Mouse (Mus musculus): ENCODE measurements around the gene P2ry2.
A peak's percentile ranks its signal among the peaks of the same experiment; 100 is the strongest.

Gene P2ry2

DNA sequence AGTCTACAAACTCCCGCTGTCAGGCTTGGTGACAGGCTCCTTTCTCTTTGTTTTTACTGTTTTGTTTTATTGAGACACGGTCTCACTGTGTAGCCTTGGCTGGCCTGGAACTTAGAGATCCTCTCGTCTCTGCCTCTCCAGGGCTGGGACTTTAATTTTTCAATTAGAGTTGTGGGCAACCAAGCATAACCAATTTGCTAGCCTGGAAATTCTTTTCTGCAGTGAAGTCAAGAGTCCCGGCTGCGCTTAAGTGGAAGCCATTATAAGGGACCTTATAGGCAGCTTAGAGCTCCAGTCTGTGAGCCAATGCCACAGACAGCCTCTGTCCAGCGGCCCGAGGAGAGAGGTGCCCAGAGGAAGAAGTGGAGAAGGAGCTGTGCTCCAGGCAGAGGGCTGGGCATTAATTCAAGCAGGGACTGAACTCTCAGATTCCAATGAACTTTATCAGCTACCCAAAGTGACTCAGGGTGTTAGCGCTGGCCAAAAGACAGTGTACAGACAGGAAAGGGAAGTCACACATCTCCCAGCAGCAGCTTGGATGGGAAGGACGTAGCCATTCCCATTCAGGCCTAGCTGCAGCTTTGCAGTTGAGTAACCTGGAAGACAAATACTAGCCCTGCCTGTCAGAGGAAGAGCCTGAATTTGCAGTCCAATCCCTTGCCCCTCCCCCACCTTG is 21.9 kb downstream of the P2ry2 start:
- peak; percentile 65 to 76 for DNase-seq (ENCODE audit: inconsistent age in 2 of 2, low spot score in 1 of 2)

DNA sequence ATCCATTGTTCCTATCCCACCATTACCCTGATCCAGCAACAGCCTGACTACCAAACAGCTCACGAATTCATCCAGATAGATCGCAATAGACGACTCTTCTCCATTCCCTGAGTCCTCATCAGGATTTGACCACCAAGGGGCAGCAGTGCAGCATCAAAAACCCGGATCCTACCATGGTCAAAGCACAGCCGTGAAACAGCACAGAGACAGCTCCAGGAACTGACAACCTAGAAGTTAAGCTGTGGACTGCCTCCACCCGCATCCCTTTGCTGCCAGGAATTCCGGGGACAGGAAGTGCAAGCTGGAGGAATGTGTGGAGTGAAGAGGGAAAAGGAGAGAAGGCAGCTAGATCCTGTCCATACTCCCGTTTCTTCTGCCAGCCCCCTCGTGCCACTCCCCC is 24.6 kb downstream of the P2ry2 start:
- peak; percentile 79 to 90 for DNase-seq (ENCODE audit: inconsistent age in 2 of 2, low spot score in 1 of 2)

DNA sequence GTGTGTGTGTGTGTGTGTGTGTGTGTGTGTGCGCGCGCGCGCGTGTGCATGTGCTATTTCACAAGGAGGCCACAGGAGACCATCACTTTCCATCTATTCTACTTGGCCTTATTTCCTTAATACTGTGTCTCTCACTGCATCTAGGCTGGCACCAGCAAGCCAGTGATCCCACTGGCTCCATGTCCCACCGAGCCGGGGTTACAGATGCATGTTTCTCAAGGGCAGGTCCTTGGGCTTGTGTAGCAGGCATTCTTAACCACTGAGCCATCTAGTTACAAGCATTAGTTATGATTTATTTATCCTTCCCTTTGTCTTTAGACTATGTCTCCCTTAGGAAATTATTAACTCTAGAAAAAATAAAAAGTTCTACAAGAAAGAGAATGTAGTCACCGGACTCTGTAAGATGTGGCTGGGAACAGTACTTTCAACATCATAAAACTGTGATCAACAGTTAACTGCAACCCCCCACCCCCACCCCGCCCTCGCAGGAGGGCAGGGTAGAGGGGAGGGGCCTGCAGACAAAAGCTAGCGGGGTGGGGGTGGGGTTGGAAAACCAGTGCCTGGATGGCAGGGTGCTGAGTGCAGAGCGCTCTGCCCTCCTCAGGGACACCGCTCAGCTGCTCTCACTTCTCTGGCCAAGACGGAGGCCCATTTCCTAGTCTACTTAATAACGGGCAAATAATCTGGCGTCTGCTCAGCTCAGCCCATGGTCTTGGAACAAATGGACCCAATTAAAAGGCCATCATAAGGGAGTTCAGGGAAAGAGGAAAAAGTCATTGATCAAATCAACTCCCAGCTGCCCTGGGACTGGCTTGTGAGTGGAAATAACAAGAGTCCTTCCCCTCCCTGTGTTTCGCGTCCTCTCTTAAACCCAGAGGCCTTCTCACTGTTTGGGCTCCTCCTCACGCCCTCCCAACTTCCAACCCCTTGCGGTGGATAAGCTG is 27.9 kb downstream of the P2ry2 start:
- DNase-seq (ENCODE audit: inconsistent age in 2 of 2, low spot score in 1 of 2) = peak; percentile 58 to 79

DNA sequence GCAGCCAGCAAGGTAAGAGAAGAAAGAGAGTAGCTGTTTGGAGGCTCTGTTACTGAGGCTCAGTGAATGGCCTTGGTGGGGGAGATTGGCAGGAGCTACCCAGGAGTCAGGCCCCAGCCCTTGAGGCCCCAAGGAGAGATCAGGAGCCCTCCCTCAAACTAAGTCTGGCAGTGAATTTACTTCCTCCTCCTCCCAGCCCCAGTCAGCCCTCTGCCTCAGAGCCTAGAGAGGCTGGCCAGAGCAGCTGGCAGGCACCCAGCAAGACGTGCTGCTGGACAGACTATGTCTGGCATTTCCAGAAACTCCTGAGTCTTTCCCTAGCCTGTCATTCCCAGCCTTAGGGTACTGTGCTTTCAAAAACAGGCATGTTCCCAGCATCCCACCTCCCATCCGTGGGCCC is 33.5 kb downstream of the P2ry2 start:
- peak; percentile 60 to 82 for DNase-seq (ENCODE audit: inconsistent age in 2 of 2, low spot score in 1 of 2)

DNA sequence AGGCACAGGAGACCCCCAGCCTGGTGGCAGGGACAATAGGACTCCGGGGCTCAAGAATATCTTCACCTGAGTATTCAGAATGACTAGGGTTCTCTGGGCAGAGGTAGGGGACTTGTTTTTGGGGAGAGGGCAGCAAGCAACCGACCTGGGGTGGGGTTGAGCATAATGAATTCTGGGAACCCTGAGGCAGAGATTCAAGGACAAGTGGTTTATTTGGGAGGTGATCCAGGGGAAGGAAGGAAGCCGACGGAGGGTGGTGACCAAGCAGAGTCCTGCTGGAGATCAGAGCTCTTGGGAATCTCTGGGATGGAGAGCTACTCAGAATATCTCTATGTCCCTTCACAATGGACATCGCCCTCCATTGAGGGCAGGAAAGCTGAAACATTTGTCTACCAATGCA is 34.5 kb downstream of the P2ry2 start:
- DNase-seq (ENCODE audit: inconsistent age in 2 of 2, low spot score in 1 of 2) = no peak

DNA sequence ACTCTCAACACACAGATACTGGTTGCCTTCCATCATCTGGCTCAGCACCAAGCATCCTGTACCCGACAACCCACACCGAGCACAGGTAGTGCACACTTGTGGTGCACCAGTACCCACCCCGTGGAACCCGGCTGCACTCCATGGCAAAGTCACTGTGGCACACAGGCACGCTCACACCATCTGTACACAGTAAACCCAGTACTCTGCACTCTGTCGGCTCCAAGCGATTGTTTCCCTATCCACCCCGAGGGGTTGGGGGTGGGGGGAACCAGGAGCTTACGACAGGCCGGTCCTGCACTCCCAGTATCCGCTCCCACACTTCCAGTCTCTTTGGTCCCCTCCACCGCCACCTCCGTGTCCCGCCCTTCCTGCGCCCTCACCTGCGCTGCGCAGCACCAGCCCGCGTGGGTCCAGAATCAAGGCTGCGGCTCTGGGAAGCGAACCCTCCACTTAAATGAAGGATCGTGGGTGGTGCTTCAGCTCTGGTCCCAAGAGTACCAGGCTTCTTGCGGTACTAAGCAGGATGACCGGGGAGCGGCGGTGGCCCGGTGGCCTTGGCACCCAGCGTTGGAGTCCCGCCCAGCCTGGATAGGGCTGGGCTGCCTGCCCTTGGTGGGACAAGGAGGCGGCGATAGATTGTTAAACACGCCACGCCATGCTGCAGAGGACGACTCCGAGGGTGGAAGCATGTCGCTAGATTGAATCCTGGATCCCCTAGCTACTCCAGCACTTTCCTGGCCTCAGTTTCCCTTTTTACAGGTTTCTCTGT is 38.3 kb downstream of the P2ry2 start, which contains the start of gene P2ry6:
P2ry6 (minus strand) TSS at position 515 of the 769 bp plus-strand sequence.
- DNase-seq (ENCODE audit: inconsistent age in 2 of 2, low spot score in 1 of 2) = peak; percentile 79 to 91

DNA sequence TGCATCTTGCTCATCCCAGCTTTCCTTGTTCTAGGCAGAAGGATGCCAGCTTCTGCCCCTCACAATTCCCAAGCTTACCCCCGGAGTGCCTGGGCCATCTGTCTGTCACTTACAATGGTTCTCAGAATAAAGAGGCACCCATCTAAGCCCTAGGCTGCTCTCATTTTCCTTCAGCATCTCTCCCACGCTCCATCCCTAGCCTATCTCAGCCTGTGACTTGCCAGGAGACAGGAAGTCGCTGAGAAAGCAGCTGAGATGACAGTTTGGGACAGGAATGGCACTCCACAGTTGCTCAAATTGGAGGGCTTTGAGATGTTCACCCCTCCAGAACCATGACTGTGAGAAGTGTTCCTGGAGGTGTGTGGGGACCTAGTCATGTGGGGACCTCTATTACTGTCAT is 39.8 kb downstream of the P2ry2 start:
- DNase-seq (ENCODE audit: inconsistent age in 2 of 2, low spot score in 1 of 2) = no peak

DNA sequence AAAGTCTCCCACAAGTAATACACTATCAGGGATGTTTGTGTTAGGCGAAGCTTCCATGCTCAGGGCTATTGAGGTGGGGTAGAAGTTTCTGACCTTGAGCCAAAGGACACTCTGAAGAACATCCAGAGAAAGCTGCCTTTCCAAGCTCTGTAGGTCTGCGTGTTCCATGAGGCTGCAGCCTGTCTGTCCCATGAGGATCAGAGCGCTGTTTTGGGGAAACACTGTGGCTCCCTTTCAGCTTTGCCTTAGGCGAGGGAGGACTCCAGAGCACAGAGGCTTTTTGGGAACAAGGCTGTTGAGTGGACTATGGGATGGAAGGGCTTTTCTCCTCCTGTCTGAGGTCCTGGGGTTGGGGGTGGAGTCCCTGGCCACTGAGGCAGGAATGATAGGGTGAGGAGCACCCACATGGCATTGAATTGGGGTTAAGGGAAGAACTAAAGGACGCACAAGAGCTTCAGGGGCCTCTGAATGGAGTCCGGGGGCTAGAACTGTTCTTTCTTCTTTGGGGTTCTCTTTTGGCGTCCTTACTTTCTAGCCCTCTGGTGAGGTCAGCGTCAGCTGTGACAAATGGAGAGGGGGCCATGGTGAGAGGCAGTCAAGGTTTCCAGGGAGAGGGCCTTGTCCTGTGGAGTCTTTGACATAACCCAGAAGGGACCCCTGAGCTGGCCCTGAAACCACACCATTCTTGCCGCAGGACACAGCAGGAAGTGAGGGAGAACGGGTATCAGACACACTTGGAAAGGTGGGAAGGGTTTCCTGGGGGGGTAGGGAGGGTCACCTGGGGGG is 43.6 kb downstream of the P2ry2 start:
- DNase-seq (ENCODE audit: inconsistent age in 2 of 2, low spot score in 1 of 2) = no peak

DNA sequence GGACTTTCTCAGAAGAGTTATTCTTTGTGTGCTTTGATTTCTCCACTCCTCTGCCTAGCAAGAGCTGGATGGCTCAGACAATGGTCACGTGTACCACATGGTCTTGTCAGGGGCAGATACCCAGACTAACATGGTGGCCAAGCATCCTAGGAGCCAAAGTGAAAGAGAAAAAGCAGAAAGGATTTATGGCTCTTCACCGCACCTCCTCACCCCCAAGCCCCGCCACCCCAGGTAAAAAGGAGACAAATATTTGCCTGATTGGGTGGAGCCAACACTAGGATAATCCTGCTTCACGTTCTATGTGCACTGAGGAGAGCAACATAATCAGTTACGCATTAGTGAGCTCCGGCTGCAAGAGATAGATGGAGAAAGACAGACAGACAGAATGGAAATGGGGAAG is 44.3 kb downstream of the P2ry2 start:
- DNase-seq (ENCODE audit: inconsistent age in 2 of 2, low spot score in 1 of 2) = no peak

DNA sequence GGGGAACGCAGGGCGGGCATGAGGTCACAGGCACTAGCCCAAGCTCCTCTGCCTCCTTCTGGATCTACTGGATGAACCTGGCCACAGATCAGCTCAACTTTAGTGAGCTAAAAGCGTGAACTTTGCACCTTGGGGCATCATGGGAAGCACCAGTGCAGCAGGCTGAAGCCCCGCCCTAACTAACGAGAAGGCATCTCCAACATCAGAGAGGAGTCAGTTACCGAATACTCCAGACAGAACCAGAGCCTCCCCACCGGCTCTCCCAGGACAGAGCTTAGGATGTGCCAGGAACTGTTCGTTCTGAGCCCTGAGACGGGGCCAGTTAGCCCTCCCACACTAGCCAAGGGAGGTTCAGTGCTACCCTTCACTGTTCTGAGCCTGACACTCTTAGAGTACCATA is 44.8 kb downstream of the P2ry2 start:
- DNase-seq (ENCODE audit: inconsistent age in 2 of 2, low spot score in 1 of 2) = no peak

DNA sequence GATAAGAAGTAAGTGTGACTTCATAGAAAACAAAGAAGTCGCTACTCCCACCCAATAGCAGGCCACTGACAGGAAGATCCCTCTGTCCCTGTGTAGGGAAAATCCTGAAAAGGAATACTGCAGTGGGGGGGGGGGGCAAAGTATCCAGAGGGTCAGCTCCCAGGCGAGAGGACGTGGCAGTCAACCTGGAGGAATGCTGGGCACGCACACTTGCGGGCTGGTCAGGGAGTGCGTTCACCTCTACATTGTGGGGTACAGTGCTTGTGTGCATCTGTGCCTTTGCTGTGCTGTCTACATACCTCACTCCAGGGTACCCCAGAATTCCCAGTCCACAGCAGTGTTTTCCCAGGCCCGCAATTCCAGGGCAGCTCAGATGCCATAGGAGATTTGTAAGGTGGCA is 46.7 kb downstream of the P2ry2 start:
- DNase-seq (ENCODE audit: inconsistent age in 2 of 2, low spot score in 1 of 2) = no peak

DNA sequence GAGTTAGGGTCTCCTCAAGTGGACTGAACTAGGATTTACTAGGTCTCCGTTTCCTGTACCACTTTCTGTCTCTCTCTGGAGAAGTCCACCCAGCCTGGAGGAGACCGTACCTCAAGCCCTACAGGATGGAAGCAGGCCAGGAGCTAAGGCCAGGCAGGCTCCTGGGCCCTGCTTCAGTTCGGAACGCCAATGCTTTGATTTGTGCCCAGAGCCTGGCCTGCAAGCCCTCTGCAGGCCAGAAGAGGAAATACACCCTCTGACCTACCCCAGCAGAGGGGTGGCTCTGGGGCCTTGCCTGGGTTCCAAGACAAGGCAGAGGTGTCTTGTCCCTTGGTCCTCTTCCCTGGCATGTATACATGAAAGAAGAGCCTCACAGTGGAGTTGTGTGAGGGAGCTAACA is 47.6 kb downstream of the P2ry2 start:
- peak; percentile 33 to 65 for DNase-seq (ENCODE audit: inconsistent age in 2 of 2, low spot score in 1 of 2)

DNA sequence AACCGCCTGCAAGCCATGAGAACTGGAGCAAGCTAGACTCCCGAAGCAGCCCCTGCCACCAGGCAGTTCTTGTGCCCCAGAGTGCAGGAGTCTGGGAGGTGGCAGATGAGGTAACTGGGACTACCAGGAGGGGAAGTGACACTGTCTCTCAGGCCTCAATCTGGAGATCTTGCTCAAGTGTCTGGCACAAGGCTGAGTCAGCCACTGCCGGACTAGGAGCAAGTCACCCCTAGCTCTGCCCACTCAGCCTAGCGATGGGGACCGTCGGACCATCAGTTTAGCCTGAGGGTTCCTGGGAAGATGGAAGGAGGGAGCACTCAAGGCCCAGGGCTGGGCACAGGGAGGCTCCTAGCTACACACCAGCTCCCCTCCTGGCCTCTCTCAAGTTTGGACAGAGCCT is 48.4 kb downstream of the P2ry2 start:
- peak; percentile 46 to 60 for DNase-seq (ENCODE audit: inconsistent age in 2 of 2, low spot score in 1 of 2)

DNA sequence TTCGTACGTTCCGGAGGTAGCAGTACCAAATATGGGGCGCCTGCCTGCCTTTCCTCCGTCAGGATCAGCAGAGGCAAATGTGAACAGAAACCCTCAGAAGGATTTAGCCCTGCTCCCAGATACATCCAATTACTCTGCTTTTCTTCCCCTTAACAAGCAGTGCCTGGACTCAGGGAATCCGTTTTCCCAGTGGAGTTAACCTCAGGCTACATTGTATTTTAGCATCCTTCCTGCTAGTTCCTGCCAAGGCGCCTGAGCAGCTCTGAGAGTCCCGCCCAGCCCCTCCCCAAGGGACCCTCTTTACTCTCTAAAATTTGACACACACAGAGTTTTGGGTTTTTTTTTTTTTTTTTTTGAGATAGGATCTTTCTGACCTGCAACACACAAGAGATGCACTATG is 49.3 kb downstream of the P2ry2 start:
- DNase-seq (ENCODE audit: inconsistent age in 2 of 2, low spot score in 1 of 2) = no peak

DNA sequence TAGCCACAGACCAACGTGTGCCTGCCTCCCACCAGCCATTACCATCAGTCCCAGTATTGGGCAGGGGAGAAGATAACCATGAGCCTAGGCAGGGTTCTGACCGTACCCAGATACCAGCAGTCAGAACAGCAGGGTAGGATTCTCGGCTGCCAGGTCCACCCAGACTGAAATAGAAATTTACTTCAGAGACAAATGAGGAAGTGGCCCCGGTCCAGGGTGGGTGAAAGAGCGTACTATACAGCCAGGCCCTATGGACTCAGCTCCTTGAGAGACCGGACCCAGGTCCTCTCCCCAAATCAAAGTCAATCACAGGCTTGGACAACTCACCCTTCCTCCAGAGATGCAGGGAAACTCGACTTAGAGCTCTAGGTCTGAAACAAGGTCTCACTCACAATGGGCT is 51.5 kb downstream of the P2ry2 start:
- no peak for DNase-seq (ENCODE audit: inconsistent age in 2 of 2, low spot score in 1 of 2)

DNA sequence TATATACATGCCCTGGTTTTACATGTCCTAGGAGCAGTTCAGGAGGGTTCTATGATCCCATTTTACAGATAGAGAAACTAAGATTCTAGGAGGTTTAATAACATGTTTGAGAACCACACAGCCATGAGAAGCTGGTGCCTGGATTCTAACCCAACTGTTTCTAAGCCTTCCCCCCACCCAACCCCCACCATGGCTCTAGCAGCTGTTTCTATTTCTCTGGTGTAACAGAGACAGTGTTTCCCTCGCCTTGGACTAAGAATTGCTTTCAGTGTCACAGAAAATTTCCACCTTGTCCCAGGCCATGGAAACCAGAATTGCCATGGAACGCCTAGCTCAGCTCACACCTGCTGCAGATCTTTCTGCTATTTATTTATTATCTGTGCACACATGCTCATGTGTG is 52.2 kb downstream of the P2ry2 start:
- no peak for DNase-seq (ENCODE audit: inconsistent age in 2 of 2, low spot score in 1 of 2)

DNA sequence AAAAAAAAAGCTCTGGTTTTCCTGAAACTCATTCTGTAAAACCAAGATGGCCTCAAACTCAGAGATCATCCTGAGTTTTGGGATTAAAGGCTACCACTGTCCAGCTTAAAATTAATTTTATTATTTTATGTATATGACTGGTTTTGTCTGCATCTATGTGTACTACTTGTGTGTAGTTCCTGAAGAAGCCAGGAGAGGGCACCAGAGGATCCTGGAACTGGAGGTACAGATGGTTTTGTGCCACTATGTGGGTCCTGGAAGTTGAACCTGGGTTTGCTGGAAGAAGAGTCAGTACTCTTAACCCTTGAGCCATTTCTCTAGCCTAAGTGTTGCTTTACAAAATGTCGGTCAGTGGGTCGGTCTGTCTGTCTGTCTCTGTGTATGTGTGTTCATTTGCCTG is 54.2 kb downstream of the P2ry2 start:
- no peak for DNase-seq (ENCODE audit: inconsistent age in 2 of 2, low spot score in 1 of 2)

DNA sequence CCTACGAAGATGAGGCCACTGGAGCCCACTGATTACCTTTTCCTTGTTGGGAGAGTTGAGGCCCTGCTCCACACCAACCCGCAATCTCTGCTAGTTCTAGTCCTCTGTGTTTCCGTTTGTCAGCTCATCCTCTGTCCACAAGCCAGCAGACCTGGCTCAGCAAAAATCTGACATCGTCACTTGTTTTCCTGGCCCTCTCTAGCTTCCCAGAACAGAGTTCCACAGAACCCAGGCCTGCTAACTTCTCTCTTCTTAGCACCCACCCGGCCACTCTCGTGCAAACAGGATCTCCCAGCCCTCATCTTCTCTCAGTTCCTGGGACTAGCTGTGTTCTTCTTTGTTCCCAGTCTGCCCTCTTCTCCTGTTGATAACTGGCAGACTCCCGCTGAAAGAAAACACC is 60.0 kb downstream of the P2ry2 start:
- DNase-seq (ENCODE audit: inconsistent age in 2 of 2, low spot score in 1 of 2) = no peak

DNA sequence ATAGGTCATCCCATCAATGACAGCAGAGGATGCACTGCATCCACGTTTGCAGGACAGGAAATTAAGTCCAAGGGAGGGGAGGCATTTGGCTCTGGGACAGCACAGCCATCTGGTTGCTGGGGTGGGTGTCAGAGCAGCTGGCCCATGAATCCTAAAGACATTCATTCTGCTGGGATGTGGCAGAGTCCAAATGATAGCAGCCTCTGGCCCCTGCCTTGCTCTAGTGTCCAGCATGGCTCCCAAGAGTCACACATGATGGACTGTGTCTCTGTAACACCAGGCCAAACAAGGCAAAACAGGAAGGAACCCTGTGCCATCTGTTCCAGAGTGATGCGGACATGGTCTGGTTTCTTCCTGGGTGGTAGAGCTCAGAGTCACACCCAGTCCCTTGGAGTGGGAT is 60.8 kb downstream of the P2ry2 start:
- no peak for DNase-seq (ENCODE audit: inconsistent age in 2 of 2, low spot score in 1 of 2)

DNA sequence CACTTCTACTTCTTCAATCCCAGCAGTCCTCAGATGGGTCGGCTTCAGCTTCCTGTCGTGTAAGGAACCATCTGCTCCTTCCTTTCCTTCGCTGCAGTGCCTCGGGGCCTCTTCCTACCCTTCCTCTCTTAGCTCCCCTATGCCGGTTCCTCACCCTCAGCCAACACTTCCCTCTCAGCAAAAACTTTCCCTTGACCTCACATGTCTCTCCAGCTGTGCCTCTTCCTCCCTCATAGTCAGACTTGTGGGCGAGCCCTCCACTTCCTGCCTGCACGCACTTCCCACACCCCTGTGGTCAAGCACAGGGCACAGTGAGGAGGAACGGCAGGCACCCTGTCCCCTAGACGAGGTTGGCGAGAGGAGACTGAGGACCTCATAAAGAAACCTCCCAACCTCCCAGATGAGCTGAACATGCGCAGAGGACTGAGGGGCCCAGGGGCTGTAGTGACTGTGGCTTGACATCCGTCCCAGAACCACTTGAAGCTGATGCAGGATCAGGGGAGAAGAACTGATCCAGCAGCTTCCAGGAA is 62.1 kb downstream of the P2ry2 start:
- peak; percentile 48 to 56 for DNase-seq (ENCODE audit: inconsistent age in 2 of 2, low spot score in 1 of 2)

DNA sequence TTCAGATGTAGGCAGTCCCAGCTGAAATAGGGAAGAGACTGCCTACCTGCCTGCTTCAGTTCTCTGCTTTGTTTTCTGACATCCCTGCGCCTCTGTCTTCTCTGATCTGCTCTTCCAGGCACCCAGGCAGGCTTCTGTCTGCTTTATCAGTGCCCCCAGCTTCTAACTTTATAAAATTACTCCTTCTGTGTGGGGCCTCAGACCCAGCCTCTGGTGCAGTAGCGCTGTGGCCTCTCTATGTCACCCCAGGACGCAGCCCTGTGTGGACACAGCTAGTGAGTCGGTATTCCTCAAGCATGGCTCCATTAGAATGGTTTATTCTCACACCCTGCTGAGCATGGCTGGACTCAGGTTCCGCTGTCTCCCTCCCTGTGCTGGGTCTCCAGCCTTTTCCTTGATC is 62.6 kb downstream of the P2ry2 start:
- DNase-seq (ENCODE audit: inconsistent age in 2 of 2, low spot score in 1 of 2) = no peak
